Mouse (Mus musculus): ENCODE measurements at regions not wholly inside any gene's neighbourhood (a gene's known extent, or its start where the extent isn't known, plus 50 kb on each side); places are given as distances from the start of the nearest gene placed in this dataset.

GRCm38 (mm10) chr17:45811632-45812221, 78.1 kb upstream of the 1600014C23Rik start:
- Histone ChIP-seq H3K4me3 (replicated peaks) (no peak overlapping the region), H3K9ac (no peak overlapping the region), H3K4me2 (no peak overlapping the region), H3K36me3 (replicated peaks) (no peaks in the 10 kb centered on the region), H3K4me1 (peaks cover 23% of the 10 kb centered on the region), H3K9me3 (no peaks in the 10 kb centered on the region), H3K27ac (no peak overlapping the region), H3K27me3 (peaks cover 13% of the 10 kb centered on the region; the same call in 1 of the 2 replicates)
- WGBS = 90% methylated on average over 11 of the region's 11 CpGs
- no peak for ATAC-seq (ENCODE audit: low FRiP score)

- H3K36me3 ChIP-seq (replicated peaks) = no peaks in the 10 kb centered on the region
- H3K27me3 ChIP-seq = peaks cover 16% of the 10 kb centered on the region
- WGBS = 97% methylated on average over 6 of the region's 6 CpGs
Observed at GRCm38 (mm10) chr17:45809728-45810127, 76.1 kb upstream of the 1600014C23Rik start.

GRCm38 (mm10) chr17:45808374-45808773, 74.7 kb upstream of the 1600014C23Rik start:
- Histone ChIP-seq H3K4me1 (peaks cover 30% of the 10 kb centered on the region), H3K4me2 (no peak overlapping the region), H3K9me3 (no peaks in the 10 kb centered on the region), H3K27ac (no peak overlapping the region), H3K4me3 (replicated peaks) (no peak overlapping the region), H3K9ac (no peak overlapping the region), H3K27me3 (peaks cover 27% of the 10 kb centered on the region), H3K36me3 (replicated peaks) (no peaks in the 10 kb centered on the region)
- WGBS = 77% methylated on average over 4 of the region's 4 CpGs
- ATAC-seq (ENCODE audit: low FRiP score) = no peak

More at GRCm38 (mm10) chr17:45809728-45810127, 76.1 kb upstream of the 1600014C23Rik start:
- Histone ChIP-seq H3K9ac (no peak overlapping the region), H3K9me3 (no peaks in the 10 kb centered on the region), H3K4me3 (replicated peaks) (no peak overlapping the region), H3K4me2 (no peak overlapping the region), H3K27ac (no peak overlapping the region), H3K4me1 (peaks cover 31% of the 10 kb centered on the region)
- no peak for ATAC-seq (ENCODE audit: low FRiP score)

GRCm38 (mm10) chr17:45807452-45807851, 73.8 kb upstream of the 1600014C23Rik start:
- Histone ChIP-seq H3K4me2 (no peak overlapping the region), H3K27me3 (peaks cover 24% of the 10 kb centered on the region), H3K36me3 (replicated peaks) (no peaks in the 10 kb centered on the region), H3K9me3 (no peaks in the 10 kb centered on the region), H3K27ac (no peak overlapping the region), H3K9ac (0 out of 2 replicates have a peak overlapping the region, but pooled peaks have one; percentile 29), H3K4me1 (peaks cover 30% of the 10 kb centered on the region), H3K4me3 (replicated peaks) (no peak overlapping the region)
- WGBS = 53% methylated on average over 13 of the region's 13 CpGs
- ATAC-seq (ENCODE audit: low FRiP score) = peak; percentile 37; the same call in 1 of the 2 replicates

GRCm38 (mm10) chr17:45806831-45807230, 73.2 kb upstream of the 1600014C23Rik start:
- H3K4me2 ChIP-seq = no peak overlapping the region
- no peak overlapping the region for H3K4me3 ChIP-seq (replicated peaks)
- peaks cover 24% of the 10 kb centered on the region for H3K27me3 ChIP-seq
- 65% methylated on average over 4 of the region's 4 CpGs for WGBS
- H3K4me1 ChIP-seq = peaks cover 30% of the 10 kb centered on the region
- no peaks in the 10 kb centered on the region for H3K36me3 ChIP-seq (replicated peaks)
- no peak overlapping the region for H3K9ac ChIP-seq
- no peaks in the 10 kb centered on the region for H3K9me3 ChIP-seq
- 0 out of 2 replicates have a peak overlapping the region, but pooled peaks have one; percentile 13 for H3K27ac ChIP-seq
- ATAC-seq (ENCODE audit: low FRiP score) = no peak

- H3K27me3 ChIP-seq = peaks cover 24% of the 10 kb centered on the region
- H3K27ac ChIP-seq = 0 out of 2 replicates have a peak overlapping the region, but pooled peaks have one; percentile 13
- H3K36me3 ChIP-seq (replicated peaks) = no peaks in the 10 kb centered on the region
- no peak for ATAC-seq (ENCODE audit: low FRiP score)
- H3K4me1 ChIP-seq = peaks cover 30% of the 10 kb centered on the region
- H3K9me3 ChIP-seq = no peaks in the 10 kb centered on the region
- H3K4me2 ChIP-seq = no peak overlapping the region
- WGBS = 63% methylated on average over 5 of the region's 5 CpGs
- H3K9ac ChIP-seq = no peak overlapping the region
- no peak overlapping the region for H3K4me3 ChIP-seq (replicated peaks)
Observed at GRCm38 (mm10) chr17:45806430-45806829, 72.8 kb upstream of the 1600014C23Rik start.

GRCm38 (mm10) chr17:45805471-45806082, 71.9 kb upstream of the 1600014C23Rik start:
- Histone ChIP-seq H3K27ac (peak overlapping the region; percentile 27; the same call in 1 of the 2 replicates), H3K27me3 (peaks cover 24% of the 10 kb centered on the region), H3K9me3 (no peaks in the 10 kb centered on the region), H3K9ac (0 out of 2 replicates have a peak overlapping the region, but pooled peaks have one; percentile 17), H3K4me1 (peaks cover 30% of the 10 kb centered on the region), H3K4me3 (replicated peaks) (peak overlapping the region; percentile 9; the same call in 1 of the 2 replicates), H3K4me2 (peak overlapping the region; percentile 44), H3K36me3 (replicated peaks) (no peaks in the 10 kb centered on the region)
- ATAC-seq (ENCODE audit: low FRiP score) = peak; percentile 59
- 3% methylated on average over 34 of the region's 35 CpGs for WGBS

GRCm38 (mm10) chr17:45803331-45803730, 69.7 kb upstream of the 1600014C23Rik start:
- WGBS = 93% methylated on average over 8 of the region's 8 CpGs
- Histone ChIP-seq H3K27me3 (peaks cover 24% of the 10 kb centered on the region), H3K4me2 (no peak overlapping the region), H3K36me3 (replicated peaks) (no peaks in the 10 kb centered on the region), H3K27ac (no peak overlapping the region), H3K4me1 (peaks cover 30% of the 10 kb centered on the region), H3K9me3 (0 out of 2 replicates have a peak, but pooled peaks cover 5% of the 10 kb centered on the region), H3K9ac (no peak overlapping the region), H3K4me3 (replicated peaks) (no peak overlapping the region)
- no peak for ATAC-seq (ENCODE audit: low FRiP score)

GRCm38 (mm10) chr17:45802439-45802838, 68.8 kb upstream of the 1600014C23Rik start:
- no peaks in the 10 kb centered on the region for H3K36me3 ChIP-seq (replicated peaks)
- 0 out of 2 replicates have a peak, but pooled peaks cover 5% of the 10 kb centered on the region for H3K9me3 ChIP-seq
- H3K4me2 ChIP-seq = no peak overlapping the region
- H3K4me1 ChIP-seq = peaks cover 25% of the 10 kb centered on the region
- H3K27ac ChIP-seq = no peak overlapping the region
- peaks cover 24% of the 10 kb centered on the region for H3K27me3 ChIP-seq
- ATAC-seq (ENCODE audit: low FRiP score) = no peak
- 88% methylated on average over 8 of the region's 8 CpGs for WGBS
- H3K9ac ChIP-seq = no peak overlapping the region
- no peak overlapping the region for H3K4me3 ChIP-seq (replicated peaks)

GRCm38 (mm10) chr17:45799725-45800124, 66.1 kb upstream of the 1600014C23Rik start:
- ATAC-seq (ENCODE audit: low FRiP score) = no peak
- Histone ChIP-seq H3K4me2 (no peak overlapping the region), H3K27ac (no peak overlapping the region), H3K36me3 (replicated peaks) (no peaks in the 10 kb centered on the region), H3K4me1 (peaks cover 2% of the 10 kb centered on the region; the same call in 1 of the 2 replicates), H3K9me3 (0 out of 2 replicates have a peak, but pooled peaks cover 5% of the 10 kb centered on the region), H3K4me3 (replicated peaks) (no peak overlapping the region), H3K9ac (no peak overlapping the region), H3K27me3 (peaks cover 12% of the 10 kb centered on the region)
- WGBS = 94% methylated on average over 1 of the region's 1 CpGs

- Histone ChIP-seq H3K9me3 (0 out of 2 replicates have a peak, but pooled peaks cover 5% of the 10 kb centered on the region), H3K4me2 (no peak overlapping the region), H3K9ac (no peak overlapping the region), H3K36me3 (replicated peaks) (no peaks in the 10 kb centered on the region), H3K27me3 (peaks cover 4% of the 10 kb centered on the region), H3K4me1 (no peaks in the 10 kb centered on the region), H3K27ac (no peak overlapping the region), H3K4me3 (replicated peaks) (no peak overlapping the region)
- WGBS = 84% methylated on average over 11 of the region's 11 CpGs
- no peak for ATAC-seq (ENCODE audit: low FRiP score)
Observed at GRCm38 (mm10) chr17:45798996-45799395, 65.4 kb upstream of the 1600014C23Rik start.

- Histone ChIP-seq H3K4me1 (no peaks in the 10 kb centered on the region), H3K4me3 (replicated peaks) (no peak overlapping the region), H3K27ac (no peak overlapping the region), H3K36me3 (replicated peaks) (no peaks in the 10 kb centered on the region), H3K9ac (no peak overlapping the region), H3K27me3 (no peaks in the 10 kb centered on the region), H3K9me3 (0 out of 2 replicates have a peak, but pooled peaks cover 5% of the 10 kb centered on the region), H3K4me2 (no peak overlapping the region)
- 84% methylated on average over 8 of the region's 8 CpGs for WGBS
- ATAC-seq (ENCODE audit: low FRiP score) = no peak
Observed at GRCm38 (mm10) chr17:45798456-45798855, 64.8 kb upstream of the 1600014C23Rik start.
